Mouse (Mus musculus): Measurements from ENCODE around the gene Morc4.

DNA sequence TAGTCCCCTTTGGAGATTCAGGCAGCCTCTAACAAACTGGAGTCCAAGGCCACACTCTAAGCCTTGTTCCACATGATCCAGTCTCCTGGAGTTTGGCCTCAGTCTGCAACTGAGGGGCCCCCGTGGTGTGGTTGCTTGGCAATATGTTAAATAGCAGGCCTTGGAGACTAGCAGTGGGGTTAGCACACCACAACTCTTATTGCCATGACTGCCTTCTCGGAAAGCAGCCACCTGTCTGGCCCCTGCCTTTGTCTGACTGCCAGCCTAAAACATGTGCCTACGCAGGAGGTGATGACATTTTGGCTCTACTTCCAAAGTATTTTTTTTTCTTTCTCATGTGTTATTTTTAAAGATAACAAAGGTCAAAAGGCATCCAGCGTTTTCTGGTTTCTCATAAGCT, 63.4 kb downstream of the Morc4 start:
- TF ChIP-seq CTCF (IDR thresholded peaks at IDR 0.05; ENCODE audit: control insufficient read depth, insufficient read depth, insufficient read length), result no peak
- TF ChIP-seq USF1 (IDR thresholded peaks at IDR 0.05; ENCODE audit: low read depth), result no peak
- TF ChIP-seq MAX (IDR thresholded peaks at IDR 0.05), result no peak
- no peak for TF ChIP-seq FOSL1 (IDR thresholded peaks at IDR 0.05; ENCODE audit: insufficient read depth, low read length, poor library complexity, severe bottlenecking)
- TF ChIP-seq CEBPB (IDR thresholded peaks at IDR 0.05; ENCODE audit: low read depth), result no peak
- TF ChIP-seq MYOD1 (IDR thresholded peaks at IDR 0.05; ENCODE audit: control insufficient read depth, insufficient read length, low read depth), result no peak
